Mouse (Mus musculus): ENCODE results near the gene Cmtm4.

GRCm38 (mm10) chr8:104405430-104406187, 10.0 kb upstream of the Cmtm4 start:
- no peak for TF ChIP-seq CTCF (IDR thresholded peaks at IDR 0.05; ENCODE audit: extremely low read depth, insufficient read depth, low read length)
- TF ChIP-seq POLR2A (IDR thresholded peaks at IDR 0.05; ENCODE audit: extremely low read depth, insufficient read depth, low read length), result no peak
